8 mouse cellular contexts compared by ENCODE assay signal in genomic region chr15:86134941-86135783, GRCm38 (mm10). TPM values are rescaled to one million over a fixed set of nuclear protein-coding genes. Genes with fewer than 3 reads are reported as not detected.
DNase-seq lines count a peak whose midpoint lies in the region; TF ChIP-seq lines count a peak whose summit lies in the region.

No protein-coding gene starts in this region.

- DNase-seq in WW6 (ENCODE audit: low read depth, low spot score), result peak; percentile 56
- peak; percentile 94 to 96 for DNase-seq in cerebellum, postnatal 10 days
- DNase-seq in frontal cortex, postnatal 25 days (ENCODE audit: low spot score in 2 of 2), result peak; percentile 83 to 87
- DNase-seq in induced T-regulatory cell, adult 2 months (ENCODE audit: low read depth), result peak; percentile 87
- DNase-seq in left cerebral cortex, adult 2 months (ENCODE audit: extremely low spot score in 1 of 2, low spot score in 2 of 2), result peak; percentile 83 to 92
- DNase-seq in mesoderm, embryonic 11.5 days (ENCODE audit: low read depth, low spot score), result peak; percentile 87
- peak; percentile 87 for DNase-seq in right cerebral cortex, postnatal 14 days
- peak; percentile 87 for DNase-seq in urinary bladder, postnatal 36 days (ENCODE audit: low spot score in 2 of 2)

- no peak overlapping the region for H3K27ac ChIP-seq in left cerebral cortex, adult 2 months

- peak; percentile 88 for TF ChIP-seq CTCF in left cerebral cortex, adult 2 months (IDR thresholded peaks at IDR 0.05)

- intact Hi-C loops in left cerebral cortex, adult 2 months (cut with DNase I), result loop anchor here (1.0 to 5.0 kb wide), 4 partner anchors 77 to 418 kb away; no protein-coding TSS in a partner anchor

- no peak overlapping the region for H3K4me3 ChIP-seq in left cerebral cortex, adult 2 months

RNA-seq across cellular contexts. Expression of gene Cerk, which starts 50.8 kb away (rescaled TPM):
- total RNA-seq in left cerebral cortex, adult 2 months (2021), result 10 to 100 TPM; 57.9 to 59.0 TPM
